Mouse (Mus musculus) adrenal gland, adult 2 months (tissue): ENCODE results near the gene Stam. TPM values are rescaled to one million over a fixed set of nuclear protein-coding genes. Genes with fewer than 3 reads are reported as not detected.
"Not testable (repeated sequence)": the region's sequence is repeated elsewhere in the genome, so short reads cannot be mapped to it uniquely, and the experiment has no call there.

Source experiments
- DNase-seq: peaks from one replicate; pipeline ENCODE4 v3.0.0; 2021
- polyA plus RNA-seq: library from polyadenylated mRNA; depleted of rRNA; stranded (reverse); fragments of >200 nt; gene quantifications from 2 replicates; pipeline ENCODE4 v1.2.3, GENCODE M21; 2012; rRNA removed
- total RNA-seq, 2 experiments: library from RNA; stranded (reverse); gene quantifications; 2 replicates each; pipeline ENCODE4 v1.2.3; 2021

Gene Stam
- total and polyA plus RNA-seq, 3 experiments = 30.4 to 52.6 (median 49.0) TPM

DNA sequence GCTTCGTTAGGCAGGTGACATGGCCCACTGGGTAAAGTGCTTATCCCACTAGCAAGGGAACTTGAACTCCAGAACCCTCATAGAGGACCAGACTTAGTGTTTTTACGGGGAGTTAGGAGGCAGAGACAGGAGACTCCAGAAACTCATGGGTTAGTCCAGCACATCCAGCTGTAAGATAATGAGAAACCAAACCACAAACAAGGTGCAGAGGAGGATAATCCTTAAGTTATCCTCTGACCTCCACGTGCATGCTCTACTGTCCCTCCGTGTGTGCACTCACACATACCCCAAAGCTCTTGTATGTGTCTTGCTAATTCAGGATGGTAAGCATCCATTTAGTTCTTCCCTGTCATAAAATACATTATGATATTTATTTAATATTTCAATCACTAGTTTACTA is 117.7 kb downstream of the Stam start:
- no peak for DNase-seq

DNA sequence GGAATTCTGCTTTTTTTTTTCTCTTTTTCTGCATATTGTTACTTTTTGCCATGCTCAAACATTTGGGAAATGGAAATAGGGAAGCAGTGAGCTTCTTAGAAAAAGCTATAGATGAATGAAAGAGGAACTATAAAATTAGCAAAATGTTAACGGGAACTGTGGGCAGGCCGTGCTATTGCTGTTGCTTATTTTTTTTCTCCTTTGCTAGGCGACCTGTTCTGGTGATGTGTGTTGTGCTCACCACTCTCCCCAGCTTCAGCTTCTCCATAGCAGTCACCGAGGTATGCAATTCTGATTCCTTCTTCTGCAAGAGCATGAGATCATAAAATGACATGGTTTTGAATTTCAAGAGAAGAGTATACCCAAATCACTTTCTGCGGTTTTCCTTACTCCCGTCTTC is 118.1 kb downstream of the Stam start:
- DNase-seq = no peak

DNA sequence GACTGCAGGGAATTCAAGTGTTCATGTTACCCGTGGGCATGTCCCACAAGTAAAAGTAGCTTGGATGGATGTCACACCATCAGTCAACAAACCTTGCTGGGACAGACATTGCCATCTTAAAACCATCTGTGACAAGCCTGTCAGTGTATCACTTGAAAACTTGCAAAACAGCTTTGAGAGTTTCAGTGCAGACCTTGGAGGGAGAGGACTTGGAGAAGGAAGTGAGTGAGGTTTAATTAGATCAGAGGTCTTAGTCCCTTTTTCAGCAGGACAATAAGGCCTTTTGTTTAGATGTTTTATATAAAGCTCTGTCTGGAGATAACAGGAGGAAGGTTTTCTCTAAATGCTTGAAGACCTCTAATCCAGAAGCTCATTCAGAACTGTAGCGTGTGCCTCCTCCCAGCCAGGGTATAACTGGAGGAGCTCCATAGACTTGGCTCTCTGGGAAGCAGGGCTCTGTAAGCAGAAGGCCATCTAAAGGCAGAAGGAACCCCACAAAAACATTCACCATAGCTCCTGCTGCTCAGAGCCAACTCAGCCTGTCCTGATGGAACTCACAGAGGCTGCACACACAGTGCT is 124.5 kb downstream of the Stam start:
- DNase-seq = not testable (repeated sequence)

Other genes with a start within 250 kb of the Stam start
- 10 to 100 TPM; 23.3 to 35.1 TPM for gene Hacd1, start 18.0 kb upstream of the Stam start, total RNA-seq
- 37.2 and 41.8 TPM in 2 replicates for gene Hacd1, start 18.0 kb upstream of the Stam start, polyA plus RNA-seq
- gene Tmem236, start 100.4 kb downstream of the Stam start, total RNA-seq = not detected
- 0.02 TPM in 1 of 2 replicates, not detected in the other for gene Tmem236, start 100.4 kb downstream of the Stam start, polyA plus RNA-seq
- gene Mrc1, start 155.3 kb downstream of the Stam start, total RNA-seq = 10 to 100 TPM; 19.1 to 20.1 TPM
- gene Mrc1, start 155.3 kb downstream of the Stam start, polyA plus RNA-seq = 0.50 and 0.77 TPM in 2 replicates